Mouse (Mus musculus): ENCODE results near the gene Olfr742. TPM values are rescaled to one million over a fixed set of nuclear protein-coding genes. Genes with fewer than 3 reads are reported as not detected.

The Olfr742 gene
- not detected in 2 replicates for polyA plus RNA-seq (2015; fragmentation: Nextera tagmentation; extraction: Ambion mirVana)

GRCm38 (mm10) chr14:50503300-50503699 is at the start of gene Olfr742:
Olfr742 (plus strand) TSS chr14:50503600.
- no peak within 1 kb of the TSS for H3K4me3 ChIP-seq
- no peaks in the 10 kb centered on the region for H3K36me3 ChIP-seq
- 74% methylated on average over 2 of the region's 2 CpGs for WGBS
- H3K4me2 ChIP-seq, result no peak within 1 kb of the TSS
- no peak for ATAC-seq (ENCODE audit: low FRiP score, low read depth)
- no peak within 1 kb of the TSS for H3K27ac ChIP-seq (replicated peaks)
- no peaks in the 10 kb centered on the region for H3K27me3 ChIP-seq
- H3K4me1 ChIP-seq (replicated peaks), result no peaks in the 10 kb centered on the region
- no peaks in the 10 kb centered on the region for H3K9me3 ChIP-seq
- no peak within 1 kb of the TSS for H3K9ac ChIP-seq

DNA sequence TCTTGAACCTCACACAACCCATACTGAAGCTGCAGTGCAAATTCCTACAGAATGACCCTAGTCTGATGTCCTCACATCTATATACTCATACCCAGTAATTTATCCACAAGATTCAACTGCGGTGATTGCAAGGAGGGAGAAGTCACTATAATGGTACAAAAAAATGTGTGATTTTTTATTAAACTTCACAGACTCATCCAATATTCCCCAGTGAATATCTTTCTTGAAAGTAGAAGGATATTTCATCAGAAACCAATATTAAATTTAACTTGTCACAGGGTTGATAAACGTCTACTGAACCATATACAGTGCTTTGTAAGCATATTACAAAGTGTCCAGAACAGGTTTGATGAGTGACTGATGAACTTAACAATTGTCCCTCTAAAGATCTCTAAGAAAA is 31.0 kb upstream of the Olfr742 start, which contains the start of gene Olfr741:
Gene Olfr741, plus strand, starts transcription at position 301 of the 400 bp plus-strand sequence.
- H3K27ac ChIP-seq (replicated peaks), result no peak within 1 kb of the TSS
- H3K4me2 ChIP-seq, result no peak within 1 kb of the TSS
- H3K4me3 ChIP-seq, result no peak within 1 kb of the TSS
- H3K9me3 ChIP-seq, result no peaks in the 10 kb centered on the region
- H3K9ac ChIP-seq, result no peak within 1 kb of the TSS
- ATAC-seq (ENCODE audit: low FRiP score, low read depth), result no peak
- 72% methylated on average over 2 of the region's 2 CpGs for WGBS
- H3K4me1 ChIP-seq (replicated peaks), result no peaks in the 10 kb centered on the region
- no peaks in the 10 kb centered on the region for H3K36me3 ChIP-seq
- no peaks in the 10 kb centered on the region for H3K27me3 ChIP-seq

- Histone ChIP-seq H3K4me3 (no peak overlapping the region), H3K4me2 (no peak overlapping the region), H3K9ac (no peak overlapping the region), H3K27me3 (no peaks in the 10 kb centered on the region), H3K4me1 (replicated peaks) (no peaks in the 10 kb centered on the region), H3K36me3 (no peaks in the 10 kb centered on the region), H3K9me3 (no peaks in the 10 kb centered on the region), H3K27ac (replicated peaks) (no peak overlapping the region)
- 77% methylated on average over 2 of the region's 2 CpGs for WGBS
- ATAC-seq (ENCODE audit: low FRiP score, low read depth), result no peak
These were observed 25.0 kb upstream of the Olfr742 start for GRCm38 (mm10) chr14:50478406-50478805.

DNA sequence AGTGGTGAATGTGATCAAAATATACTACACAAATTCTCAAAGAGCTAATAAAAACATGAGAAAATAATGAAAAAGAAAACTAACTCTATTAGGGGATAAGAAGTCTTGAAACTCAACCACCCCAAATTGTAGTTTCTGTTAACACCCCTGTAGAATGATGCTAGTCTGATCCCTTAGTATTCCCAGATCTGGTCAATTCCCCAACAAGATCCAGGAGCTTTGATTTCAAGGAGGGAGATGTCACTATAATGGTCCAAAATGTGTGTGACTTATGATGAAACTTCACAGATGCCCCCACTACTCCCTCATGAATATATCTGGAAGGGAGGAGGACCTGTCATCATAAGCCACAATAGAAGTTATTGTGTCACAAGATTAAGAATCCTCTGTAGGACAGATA is 18.1 kb downstream of the Olfr742 start, which contains the start of gene Olfr743:
Gene Olfr743, plus strand, starts transcription at position 301 of the 400 bp plus-strand sequence.
- no peak within 1 kb of the TSS for H3K4me2 ChIP-seq
- H3K9me3 ChIP-seq, result no peaks in the 10 kb centered on the region
- H3K4me1 ChIP-seq (replicated peaks), result no peaks in the 10 kb centered on the region
- no peak within 1 kb of the TSS for H3K27ac ChIP-seq (replicated peaks)
- H3K9ac ChIP-seq, result no peak within 1 kb of the TSS
- no peak for ATAC-seq (ENCODE audit: low FRiP score, low read depth)
- H3K27me3 ChIP-seq, result no peaks in the 10 kb centered on the region
- H3K4me3 ChIP-seq, result no peak within 1 kb of the TSS
- no peaks in the 10 kb centered on the region for H3K36me3 ChIP-seq

DNA sequence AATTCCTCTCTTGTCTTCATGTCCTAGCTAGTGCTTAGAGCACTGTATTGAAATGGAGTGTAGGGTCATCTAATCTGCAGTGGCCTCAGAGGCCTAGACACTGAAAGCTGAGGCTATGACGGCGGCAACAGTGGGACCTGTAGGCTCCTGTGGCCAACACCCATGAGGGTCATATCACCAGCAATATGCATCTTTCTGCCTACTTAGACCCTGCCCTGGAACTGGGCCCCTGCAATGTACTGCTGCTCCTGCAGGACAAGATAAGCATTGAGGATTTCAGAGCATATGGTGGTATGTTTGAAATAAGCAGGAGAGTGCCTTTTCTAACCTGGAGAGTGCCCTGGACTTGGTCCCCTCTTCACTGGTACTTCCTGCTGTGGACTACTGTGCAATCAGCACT is 49.3 kb downstream of the Olfr742 start:
- Histone ChIP-seq H3K36me3 (no peaks in the 10 kb centered on the region), H3K4me2 (no peak overlapping the region), H3K4me1 (replicated peaks) (no peaks in the 10 kb centered on the region), H3K27me3 (no peaks in the 10 kb centered on the region), H3K27ac (replicated peaks) (no peak overlapping the region), H3K9ac (no peak overlapping the region), H3K4me3 (no peak overlapping the region), H3K9me3 (no peaks in the 10 kb centered on the region)
- 96% methylated on average over 2 of the region's 2 CpGs for WGBS
- no peak for ATAC-seq (ENCODE audit: low FRiP score, low read depth)

Other genes starting within 250 kb of the Olfr742 start
- gene Olfr732, start 219.4 kb upstream of the Olfr742 start, polyA plus RNA-seq (2015; fragmentation: Nextera tagmentation; extraction: Ambion mirVana), result not detected in 2 replicates
- not detected in 2 replicates for gene Olfr733, start 202.1 kb upstream of the Olfr742 start, polyA plus RNA-seq (2015; fragmentation: Nextera tagmentation; extraction: Ambion mirVana)
- not detected in 2 replicates for gene Olfr734, start 176.8 kb upstream of the Olfr742 start, polyA plus RNA-seq (2015; fragmentation: Nextera tagmentation; extraction: Ambion mirVana)
- not detected in 2 replicates for gene Olfr735, start 154.7 kb upstream of the Olfr742 start, polyA plus RNA-seq (2015; fragmentation: Nextera tagmentation; extraction: Ambion mirVana)
- gene Tlr11, start 145.7 kb upstream of the Olfr742 start, polyA plus RNA-seq (2015; fragmentation: Nextera tagmentation; extraction: Ambion mirVana), result not detected in 2 replicates
- gene Olfr736, start 122.4 kb upstream of the Olfr742 start, polyA plus RNA-seq (2015; fragmentation: Nextera tagmentation; extraction: Ambion mirVana), result not detected in 2 replicates
- not detected in 2 replicates for gene Olfr738, start 96.0 kb upstream of the Olfr742 start, polyA plus RNA-seq (2015; fragmentation: Nextera tagmentation; extraction: Ambion mirVana)
- gene Olfr739, start 85.0 kb upstream of the Olfr742 start, polyA plus RNA-seq (2015; fragmentation: Nextera tagmentation; extraction: Ambion mirVana), result not detected in 2 replicates
- gene Olfr740, start 58.1 kb upstream of the Olfr742 start, polyA plus RNA-seq (2015; fragmentation: Nextera tagmentation; extraction: Ambion mirVana), result not detected in 2 replicates
- gene Olfr741, start 30.9 kb upstream of the Olfr742 start, polyA plus RNA-seq (2015; fragmentation: Nextera tagmentation; extraction: Ambion mirVana), result not detected in 2 replicates
- gene Olfr743, start 18.2 kb downstream of the Olfr742 start, polyA plus RNA-seq (2015; fragmentation: Nextera tagmentation; extraction: Ambion mirVana), result not detected in 2 replicates
- gene Olfr744, start 111.3 kb downstream of the Olfr742 start, polyA plus RNA-seq (2015; fragmentation: Nextera tagmentation; extraction: Ambion mirVana), result not detected in 2 replicates
- not detected in 2 replicates for gene Olfr745, start 135.8 kb downstream of the Olfr742 start, polyA plus RNA-seq (2015; fragmentation: Nextera tagmentation; extraction: Ambion mirVana)
- gene Olfr746, start 143.5 kb downstream of the Olfr742 start, polyA plus RNA-seq (2015; fragmentation: Nextera tagmentation; extraction: Ambion mirVana), result not detected in 2 replicates
- gene Olfr747, start 189.6 kb downstream of the Olfr742 start, polyA plus RNA-seq (2015; fragmentation: Nextera tagmentation; extraction: Ambion mirVana), result not detected in 2 replicates
- not detected in 2 replicates for gene Olfr748, start 203.8 kb downstream of the Olfr742 start, polyA plus RNA-seq (2015; fragmentation: Nextera tagmentation; extraction: Ambion mirVana)
- gene Olfr749, start 241.5 kb downstream of the Olfr742 start, polyA plus RNA-seq (2015; fragmentation: Nextera tagmentation; extraction: Ambion mirVana), result not detected in 2 replicates